Mouse (Mus musculus) lung, embryonic 14.5 days (tissue): Measurements from ENCODE around the gene Sirt4. TPM values are rescaled to one million over a fixed set of nuclear protein-coding genes. Genes with fewer than 3 reads are reported as not detected.

ENCODE experiments used
- ATAC-seq: fragments of 200-750 bp; cut with Nextera tagmentation; 2 replicates; pipeline ENCODE4 v1.8.0; 2017; ENCODE audit warnings: mild to moderate bottlenecking, moderate TSS enrichment, moderate library complexity; ENCODE audit not compliant: insufficient read depth
- DNase-seq: peaks from one replicate; pipeline ENCODE4 v3.0.0-alpha.2; 2015
- H3K27ac ChIP-seq: fragments of 300-500 bp; sonication (generic); 2 replicates; pipeline ENCODE4 v1.5.1; 2014; ENCODE audit warnings: low read depth, mild to moderate bottlenecking, moderate library complexity
- H3K27me3 ChIP-seq: fragments of 300-500 bp; sonication (generic); 2 replicates; pipeline ENCODE4 v1.6.1; 2014; ENCODE audit warnings: low read length, control low read depth; ENCODE audit not compliant: insufficient read depth
- H3K36me3 ChIP-seq: fragments of 300-500 bp; sonication (generic); 2 replicates; pipeline ENCODE4 v1.6.1; 2014; ENCODE audit warnings: control low read depth; ENCODE audit not compliant: insufficient read depth
- H3K4me1 ChIP-seq: fragments of 300-500 bp; sonication (generic); 2 replicates; pipeline ENCODE4 v1.6.1; 2014; ENCODE audit warnings: antibody characterized with exemption, control low read depth; ENCODE audit not compliant: insufficient read depth
- H3K4me2 ChIP-seq: fragments of 300-500 bp; sonication (generic); 2 replicates; pipeline ENCODE4 v1.6.1; 2014; ENCODE audit warnings: mild to moderate bottlenecking
- H3K4me3 ChIP-seq: fragments of 300-500 bp; sonication (generic); 2 replicates; pipeline ENCODE4 v1.5.1; 2014; ENCODE audit warnings: low read depth, low read length
- H3K9ac ChIP-seq: fragments of 300-500 bp; sonication (generic); 2 replicates; pipeline ENCODE4 v1.6.1; 2014
- H3K9me3 ChIP-seq: fragments of 300-500 bp; sonication (generic); 2 replicates; pipeline ENCODE4 v1.6.1; 2016; ENCODE audit warnings: low read depth, low read length, control low read depth
- CTCF ChIP-seq: IDR thresholded peaks from 2 replicates; pipeline ENCODE4 v1.5.1; 2016; ENCODE audit warnings: antibody characterized with exemption, low read depth
- WGBS: fragments of 180-500 bp; shearing (Covaris S2); extraction: QIAGEN DNeasy Blood & Tissue Kit; methylation state at CpG from one replicate; pipeline ENCODE4 v1.1.7; 2014; 5-methylcytosine and 5-hydroxymethylcytosine counted together
- polyA plus RNA-seq: library from polyadenylated mRNA; unstranded; fragments of >200 nt; fragmentation: Nextera tagmentation; extraction: Ambion mirVana; gene quantifications from 2 replicates; pipeline ENCODE4 v1.2.1, GENCODE M21; 2014

Sirt4 gene
- polyA plus RNA-seq, 1 experiment from 2014 or later = 23.9 TPM

GRCm38 (mm10) chr5:115437945-115438315 is 46.6 kb downstream of the Sirt4 start:
- H3K9ac ChIP-seq = no peak overlapping the region
- 53% methylated on average over 2 of the region's 2 CpGs for WGBS
- no peaks in the 10 kb centered on the region for H3K27me3 ChIP-seq
- H3K36me3 ChIP-seq = peaks cover 44% of the 10 kb centered on the region
- TF ChIP-seq CTCF = no peak
- H3K4me1 ChIP-seq = peaks cover 8% of the 10 kb centered on the region
- H3K4me3 ChIP-seq = no peak overlapping the region
- no peak overlapping the region for H3K27ac ChIP-seq
- no peak for DNase-seq
- H3K4me2 ChIP-seq = no peak overlapping the region
- no peaks in the 10 kb centered on the region for H3K9me3 ChIP-seq
- no peak for ATAC-seq

- H3K27ac ChIP-seq = peak overlapping the region; percentile 91; the same call in 1 of the 2 replicates
- WGBS = 59% methylated on average over 7 of the region's 7 CpGs
Measured at GRCm38 (mm10) chr5:115437242-115437944, 47.1 kb downstream of the Sirt4 start.

GRCm38 (mm10) chr5:115436421-115437124 is 48.0 kb downstream of the Sirt4 start:
- H3K9ac ChIP-seq = peak overlapping the region; percentile 71
- peak overlapping the region; percentile 75 for H3K4me2 ChIP-seq
- no peaks in the 10 kb centered on the region for H3K27me3 ChIP-seq
- no peak; the same call in 1 of the 2 replicates for TF ChIP-seq CTCF
- peak overlapping the region; percentile 43 for H3K4me3 ChIP-seq
- H3K36me3 ChIP-seq = peaks cover 42% of the 10 kb centered on the region; the same call in 1 of the 2 replicates
- peak; percentile 94 for DNase-seq
- ATAC-seq = peak; percentile 92
- H3K4me1 ChIP-seq = peaks cover 14% of the 10 kb centered on the region
- peak overlapping the region; percentile 91 for H3K27ac ChIP-seq
- under 1% methylated on average over 42 of the region's 43 CpGs for WGBS
- no peaks in the 10 kb centered on the region for H3K9me3 ChIP-seq

More at GRCm38 (mm10) chr5:115437242-115437944, 47.1 kb downstream of the Sirt4 start:
- TF ChIP-seq CTCF = no peak
- peaks cover 43% of the 10 kb centered on the region for H3K36me3 ChIP-seq
- ATAC-seq (no peak), DNase-seq (no peak)
- H3K9ac ChIP-seq = peak overlapping the region; percentile 71; the same call in 1 of the 2 replicates
- H3K4me1 ChIP-seq = peaks cover 8% of the 10 kb centered on the region
- peak overlapping the region; percentile 75; the same call in 1 of the 2 replicates for H3K4me2 ChIP-seq
- no peaks in the 10 kb centered on the region for H3K27me3 ChIP-seq
- H3K9me3 ChIP-seq = no peaks in the 10 kb centered on the region
- no peak overlapping the region for H3K4me3 ChIP-seq

GRCm38 (mm10) chr5:115435755-115436379 is 48.7 kb downstream of the Sirt4 start:
- DNase-seq = no peak
- no peak for TF ChIP-seq CTCF
- WGBS = 22% methylated on average over 8 of the region's 8 CpGs
- no peak; the same call in 1 of the 2 replicates for ATAC-seq
- Histone ChIP-seq H3K4me3 (peak overlapping the region; percentile 43), H3K9ac (peak overlapping the region; percentile 71), H3K27ac (peak overlapping the region; percentile 91), H3K36me3 (peaks cover 42% of the 10 kb centered on the region; the same call in 1 of the 2 replicates), H3K27me3 (no peaks in the 10 kb centered on the region), H3K9me3 (no peaks in the 10 kb centered on the region), H3K4me2 (peak overlapping the region; percentile 75), H3K4me1 (peaks cover 16% of the 10 kb centered on the region)

GRCm38 (mm10) chr5:115434853-115435754 is 49.4 kb downstream of the Sirt4 start:
- peak overlapping the region; percentile 91 for H3K27ac ChIP-seq
- H3K36me3 ChIP-seq = peaks cover 42% of the 10 kb centered on the region; the same call in 1 of the 2 replicates
- no peak for TF ChIP-seq CTCF
- H3K4me1 ChIP-seq = peaks cover 16% of the 10 kb centered on the region
- no peaks in the 10 kb centered on the region for H3K9me3 ChIP-seq
- WGBS = 56% methylated on average over 15 of the region's 15 CpGs
- H3K4me3 ChIP-seq = no peak overlapping the region
- DNase-seq (no peak), ATAC-seq (no peak)
- no peak overlapping the region; the same call in 1 of the 2 replicates for H3K4me2 ChIP-seq
- no peaks in the 10 kb centered on the region for H3K27me3 ChIP-seq
- H3K9ac ChIP-seq = peak overlapping the region; percentile 31; the same call in 1 of the 2 replicates

GRCm38 (mm10) chr5:115434280-115434852 is 50.2 kb downstream of the Sirt4 start:
- H3K4me2 ChIP-seq = no peak overlapping the region
- H3K4me1 ChIP-seq = peaks cover 16% of the 10 kb centered on the region
- no peak overlapping the region for H3K4me3 ChIP-seq
- TF ChIP-seq CTCF = no peak
- H3K36me3 ChIP-seq = peaks cover 36% of the 10 kb centered on the region; the same call in 1 of the 2 replicates
- H3K9me3 ChIP-seq = no peaks in the 10 kb centered on the region
- H3K27ac ChIP-seq = no peak overlapping the region
- no peak for DNase-seq
- 62% methylated on average over 11 of the region's 11 CpGs for WGBS
- no peaks in the 10 kb centered on the region for H3K27me3 ChIP-seq
- no peak for ATAC-seq
- H3K9ac ChIP-seq = no peak overlapping the region
